Comparison of ENCODE assay signal across 8 mouse cellular contexts in the genomic region with DNA sequence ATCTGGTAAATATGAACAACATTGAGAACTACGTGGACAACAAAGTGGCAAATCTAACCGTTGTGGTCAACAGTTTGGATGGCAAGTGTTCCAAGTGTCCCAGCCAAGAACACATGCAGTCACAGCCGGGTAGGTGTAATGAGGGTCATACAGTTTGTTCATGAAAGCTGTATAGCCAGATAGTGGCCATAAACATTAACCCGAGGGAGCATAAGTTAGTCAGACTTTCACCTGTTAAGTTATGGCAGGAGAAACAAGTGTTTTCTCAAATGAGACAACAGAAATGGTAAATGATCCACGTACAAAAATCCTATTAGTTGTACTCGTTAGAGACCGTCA. TPM values are rescaled to one million over a fixed set of nuclear protein-coding genes. Genes with fewer than 3 reads are reported as not detected.
DNase-seq lines count a peak whose midpoint lies in the region; ATAC-seq and TF ChIP-seq lines count a peak whose summit lies in the region.

No protein-coding gene starts in this region.

- no peak for TF ChIP-seq CTCF in kidney, postnatal 0 days (IDR thresholded peaks at IDR 0.05; ENCODE audit: low read depth)
- no peak for TF ChIP-seq CTCF in hindbrain, postnatal 0 days (IDR thresholded peaks at IDR 0.05; ENCODE audit: low read depth)

- H3K4me3 ChIP-seq in kidney, postnatal 0 days (replicated peaks; ENCODE audit: low read depth, low read length), result peak overlapping the region; percentile 43
- H3K4me3 ChIP-seq in embryonic facial prominence, embryonic 11.5 days (ENCODE audit: low read depth, low read length), result peak overlapping the region; percentile 40
- peak overlapping the region; percentile 52 for H3K4me3 ChIP-seq in hindbrain, postnatal 0 days (ENCODE audit: low read length)
- H3K4me3 ChIP-seq in midbrain, embryonic 16.5 days (ENCODE audit: low read depth, low read length), result peak overlapping the region; percentile 57

- no peak for DNase-seq in kidney, postnatal 0 days (ENCODE audit: low spot score)
- no peak for DNase-seq in kidney, adult 9 months
- DNase-seq in embryonic facial prominence, embryonic 11.5 days (ENCODE audit: low spot score), result no peak
- no peak for DNase-seq in hindbrain, postnatal 0 days (ENCODE audit: low spot score)
- no peak for DNase-seq in yolk sac, embryonic 10.5 days (ENCODE audit: low spot score)
- DNase-seq in thymus, postnatal 10 days (ENCODE audit: low spot score in 2 of 2), result no peak
- no peak for DNase-seq in ovary, postnatal 36 days (ENCODE audit: low spot score)

- 52% methylated on average over 7 of the region's 7 CpGs for WGBS in kidney, postnatal 0 days
- WGBS in embryonic facial prominence, embryonic 11.5 days, result 74% methylated on average over 7 of the region's 7 CpGs
- WGBS in hindbrain, postnatal 0 days, result 48% methylated on average over 7 of the region's 7 CpGs
- 68% methylated on average over 7 of the region's 7 CpGs for WGBS in midbrain, embryonic 16.5 days

- no peaks in the 10 kb centered on the region for H3K9me3 ChIP-seq in kidney, postnatal 0 days (replicated peaks; ENCODE audit: low read length)
- no peaks in the 10 kb centered on the region for H3K9me3 ChIP-seq in embryonic facial prominence, embryonic 11.5 days (replicated peaks; ENCODE audit: control insufficient read depth, low read length)
- H3K9me3 ChIP-seq in hindbrain, postnatal 0 days (ENCODE audit: low read length), result no peaks in the 10 kb centered on the region
- H3K9me3 ChIP-seq in midbrain, embryonic 16.5 days (replicated peaks; ENCODE audit: control insufficient read depth, low read length, poor library complexity, severe bottlenecking), result no peaks in the 10 kb centered on the region

- ATAC-seq in kidney, postnatal 0 days (replicated peaks; ENCODE audit: low FRiP score, low read depth), result peak; percentile 81
- no peak for ATAC-seq in embryonic facial prominence, embryonic 11.5 days (replicated peaks; ENCODE audit: insufficient number of reproducible peaks, low FRiP score, low TSS enrichment, low read depth)
- ATAC-seq in hindbrain, postnatal 0 days, result no peak
- ATAC-seq in midbrain, embryonic 16.5 days, result no peak

- H3K27me3 ChIP-seq in kidney, postnatal 0 days (ENCODE audit: insufficient read depth, low read length), result no peaks in the 10 kb centered on the region
- H3K27me3 ChIP-seq in embryonic facial prominence, embryonic 11.5 days (ENCODE audit: control insufficient read depth, insufficient read depth, low read length), result no peaks in the 10 kb centered on the region
- H3K27me3 ChIP-seq in hindbrain, postnatal 0 days (ENCODE audit: insufficient read depth, low read length), result no peaks in the 10 kb centered on the region
- no peaks in the 10 kb centered on the region for H3K27me3 ChIP-seq in midbrain, embryonic 16.5 days (ENCODE audit: control insufficient read depth, insufficient read depth, low read depth, low read length)

- H3K36me3 ChIP-seq in kidney, postnatal 0 days (ENCODE audit: insufficient read depth, low read length), result no peaks in the 10 kb centered on the region
- no peaks in the 10 kb centered on the region for H3K36me3 ChIP-seq in embryonic facial prominence, embryonic 11.5 days (replicated peaks; ENCODE audit: control insufficient read depth, insufficient read depth, low read depth, low read length)
- H3K36me3 ChIP-seq in hindbrain, postnatal 0 days (ENCODE audit: insufficient read depth, low read length), result no peaks in the 10 kb centered on the region
- no peaks in the 10 kb centered on the region for H3K36me3 ChIP-seq in midbrain, embryonic 16.5 days (ENCODE audit: control insufficient read depth, insufficient read depth, low read length)

- H3K9ac ChIP-seq in kidney, postnatal 0 days (ENCODE audit: low read depth, low read length), result peak overlapping the region; percentile 44
- H3K9ac ChIP-seq in embryonic facial prominence, embryonic 11.5 days (replicated peaks; ENCODE audit: low read length), result no peak overlapping the region; the same call in 1 of the 2 replicates
- H3K9ac ChIP-seq in hindbrain, postnatal 0 days (replicated peaks; ENCODE audit: low read length), result peak overlapping the region; percentile 60
- H3K9ac ChIP-seq in midbrain, embryonic 16.5 days (ENCODE audit: low read depth, low read length), result peak overlapping the region; percentile 79

- H3K4me1 ChIP-seq in kidney, postnatal 0 days (replicated peaks; ENCODE audit: insufficient read depth, low read length), result no peaks in the 10 kb centered on the region
- H3K4me1 ChIP-seq in embryonic facial prominence, embryonic 11.5 days (ENCODE audit: control insufficient read depth, insufficient read depth, low read length), result no peaks in the 10 kb centered on the region
- peaks cover 10% of the 10 kb centered on the region; the same call in 1 of the 2 replicates for H3K4me1 ChIP-seq in hindbrain, postnatal 0 days (ENCODE audit: insufficient read depth, low read length)
- H3K4me1 ChIP-seq in midbrain, embryonic 16.5 days (ENCODE audit: control insufficient read depth, insufficient read depth, low read length), result peaks cover 6% of the 10 kb centered on the region; the same call in 1 of the 2 replicates

- H3K4me2 ChIP-seq in kidney, postnatal 0 days (ENCODE audit: low read length), result peak overlapping the region; percentile 65
- H3K4me2 ChIP-seq in embryonic facial prominence, embryonic 11.5 days (ENCODE audit: low read depth, low read length), result peak overlapping the region; percentile 91; the same call in 1 of the 2 replicates
- peak overlapping the region; percentile 90 for H3K4me2 ChIP-seq in hindbrain, postnatal 0 days (ENCODE audit: low read depth, low read length)
- peak overlapping the region; percentile 95 for H3K4me2 ChIP-seq in midbrain, embryonic 16.5 days (ENCODE audit: low read length)

- H3K27ac ChIP-seq in kidney, postnatal 0 days, result peak overlapping the region; percentile 69; the same call in 1 of the 2 replicates
- H3K27ac ChIP-seq in embryonic facial prominence, embryonic 11.5 days (replicated peaks; ENCODE audit: low read depth, low read length), result no peak overlapping the region
- H3K27ac ChIP-seq in hindbrain, postnatal 0 days, result 0 out of 2 replicates have a peak overlapping the region, but pooled peaks have one; percentile 41
- 0 out of 2 replicates have a peak overlapping the region, but pooled peaks have one; percentile 66 for H3K27ac ChIP-seq in midbrain, embryonic 16.5 days (ENCODE audit: low read length)

RNA-seq across cellular contexts. Expression of gene Fgl2, which starts 0.7 kb away (rescaled TPM):
- 11.1 and 11.9 TPM in 2 replicates for polyA plus RNA-seq in kidney, postnatal 0 days (2015; fragmentation: Nextera tagmentation; extraction: Ambion mirVana)
- 0.98 and 1.3 TPM in 2 replicates for polyA plus RNA-seq in embryonic facial prominence, embryonic 11.5 days (2014; fragmentation: Nextera tagmentation; extraction: Ambion mirVana)
- 3.1 and 3.4 TPM in 2 replicates for total RNA-seq in hindbrain, postnatal 0 days (2014; rRNA removed)
- 2.5 and 2.6 TPM in 2 replicates for polyA plus RNA-seq in hindbrain, postnatal 0 days (2015; fragmentation: Nextera tagmentation; extraction: Ambion mirVana)
- 1.9 and 2.3 TPM in 2 replicates for polyA plus RNA-seq in midbrain, embryonic 16.5 days (2015; fragmentation: Nextera tagmentation; extraction: Ambion mirVana)

RNA-seq across cellular contexts. Expression of gene Ccdc146, which starts 51.3 kb away (rescaled TPM):
- 0.09 TPM in 1 of 2 replicates, not detected in the other for polyA plus RNA-seq in kidney, postnatal 0 days (2015; fragmentation: Nextera tagmentation; extraction: Ambion mirVana)
- 0.45 TPM in 1 of 2 replicates, not detected in the other for polyA plus RNA-seq in embryonic facial prominence, embryonic 11.5 days (2014; fragmentation: Nextera tagmentation; extraction: Ambion mirVana)
- 0.14 and 0.37 TPM in 2 replicates for total RNA-seq in hindbrain, postnatal 0 days (2014; rRNA removed)
- 0.66 and 1.2 TPM in 2 replicates for polyA plus RNA-seq in hindbrain, postnatal 0 days (2015; fragmentation: Nextera tagmentation; extraction: Ambion mirVana)
- polyA plus RNA-seq in midbrain, embryonic 16.5 days (2015; fragmentation: Nextera tagmentation; extraction: Ambion mirVana), result 0.67 and 0.90 TPM in 2 replicates

RNA-seq across cellular contexts. Expression of gene Fam185a, which starts 51.6 kb away (rescaled TPM):
- polyA plus RNA-seq in kidney, postnatal 0 days (2015; fragmentation: Nextera tagmentation; extraction: Ambion mirVana), result 4.9 and 5.1 TPM in 2 replicates
- 5.9 and 6.9 TPM in 2 replicates for polyA plus RNA-seq in embryonic facial prominence, embryonic 11.5 days (2014; fragmentation: Nextera tagmentation; extraction: Ambion mirVana)
- 11.8 and 13.2 TPM in 2 replicates for total RNA-seq in hindbrain, postnatal 0 days (2014; rRNA removed)
- polyA plus RNA-seq in hindbrain, postnatal 0 days (2015; fragmentation: Nextera tagmentation; extraction: Ambion mirVana), result 8.9 and 9.6 TPM in 2 replicates
- 10.0 and 11.0 TPM in 2 replicates for polyA plus RNA-seq in midbrain, embryonic 16.5 days (2015; fragmentation: Nextera tagmentation; extraction: Ambion mirVana)
